Mouse (Mus musculus) brain, adult 2 months (tissue): ENCODE data around the gene Dnmt3a.

ENCODE experiments used
- DNase-seq: peaks from one replicate; pipeline ENCODE4 v3.0.0; 2011; ENCODE audit warnings: low read depth, low spot score

The Dnmt3a gene

GRCm38 (mm10) chr12:3805852-3806251, at the start of gene Dnmt3a:
Gene Dnmt3a (plus strand): TSS chr12:3806007.
- no peak for DNase-seq

GRCm38 (mm10) chr12:3756216-3756615, 49.6 kb upstream of the Dnmt3a start:
- DNase-seq, result no peak

DNA sequence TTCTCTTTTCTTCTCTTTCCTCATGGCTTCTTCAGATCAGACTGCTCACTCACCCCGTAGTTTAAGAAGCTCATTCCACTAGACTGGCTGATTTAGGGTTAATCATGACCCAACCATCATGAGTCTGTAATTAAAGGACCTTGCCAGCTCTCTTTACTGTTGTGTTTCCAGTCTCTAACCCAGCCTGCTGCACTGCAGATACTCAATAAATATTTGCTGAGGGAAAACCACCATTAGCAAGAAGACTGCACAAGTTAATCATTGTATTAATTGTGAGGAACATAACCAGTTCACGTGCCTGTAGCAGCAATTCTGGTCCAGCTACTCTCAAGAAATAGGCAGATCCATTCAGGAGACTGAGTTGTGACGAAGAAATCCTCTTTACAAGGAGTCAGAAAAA, 47.7 kb upstream of the Dnmt3a start:
- DNase-seq, result no peak

GRCm38 (mm10) chr12:3759419-3759818, 46.4 kb upstream of the Dnmt3a start:
- peak; percentile 67 for DNase-seq

GRCm38 (mm10) chr12:3760876-3761590, 44.8 kb upstream of the Dnmt3a start:
- DNase-seq, result no peak

DNA sequence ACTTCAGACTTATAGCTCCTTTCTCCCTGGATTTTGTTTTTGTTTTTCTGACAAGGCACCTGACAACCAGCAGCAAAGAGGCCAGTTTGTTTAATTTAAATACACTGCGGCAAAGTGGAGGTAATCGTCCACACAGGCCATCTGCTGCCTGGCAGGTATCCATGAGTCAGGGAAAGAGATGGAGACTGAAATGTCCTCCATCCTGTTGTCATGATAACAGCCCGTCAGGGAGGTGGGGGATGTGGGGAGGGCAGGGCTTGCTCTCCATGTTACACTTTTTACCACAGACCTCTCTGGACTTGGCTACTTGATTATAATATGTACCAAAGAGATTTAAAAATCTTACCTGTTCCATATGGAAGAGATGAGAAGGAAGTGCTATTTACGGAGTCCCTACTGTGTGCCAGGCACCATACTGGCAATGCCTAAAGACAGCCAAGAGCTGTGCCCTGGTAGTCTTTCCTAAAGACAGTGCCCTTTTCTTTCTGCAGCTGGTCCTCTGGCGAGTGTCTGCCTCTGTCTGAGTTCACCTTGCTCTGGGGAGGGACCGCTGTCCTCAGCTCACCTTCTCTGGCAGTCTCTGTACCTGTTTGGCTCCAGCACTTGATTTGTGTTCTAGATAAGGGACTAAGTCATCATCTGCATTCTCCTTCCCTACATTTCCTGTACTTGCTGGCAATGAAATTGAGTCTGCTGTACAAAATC, 44.1 kb upstream of the Dnmt3a start:
- peak; percentile 96 for DNase-seq

GRCm38 (mm10) chr12:3764191-3764804, 41.5 kb upstream of the Dnmt3a start:
- peak; percentile 68 for DNase-seq

DNA sequence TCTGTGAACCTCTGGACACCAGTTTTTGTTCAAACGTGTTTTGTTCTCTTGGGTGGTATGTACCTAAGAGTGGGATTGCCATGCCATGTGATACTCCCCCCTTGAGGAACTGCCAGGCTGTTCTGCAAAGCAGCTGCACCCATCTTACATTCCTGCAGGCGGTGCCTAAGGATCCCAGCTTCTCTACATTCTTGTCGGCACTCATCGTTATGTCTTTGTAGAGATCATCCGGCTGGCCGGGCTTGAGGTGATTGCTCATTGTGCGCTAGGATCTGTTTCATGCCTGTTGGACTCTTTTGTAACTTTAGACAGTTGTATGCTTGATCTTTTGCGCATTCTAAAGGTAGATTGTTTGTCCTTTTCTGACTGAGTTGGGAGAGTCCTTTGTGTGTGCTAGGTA, 38.4 kb upstream of the Dnmt3a start:
- DNase-seq, result no peak

DNA sequence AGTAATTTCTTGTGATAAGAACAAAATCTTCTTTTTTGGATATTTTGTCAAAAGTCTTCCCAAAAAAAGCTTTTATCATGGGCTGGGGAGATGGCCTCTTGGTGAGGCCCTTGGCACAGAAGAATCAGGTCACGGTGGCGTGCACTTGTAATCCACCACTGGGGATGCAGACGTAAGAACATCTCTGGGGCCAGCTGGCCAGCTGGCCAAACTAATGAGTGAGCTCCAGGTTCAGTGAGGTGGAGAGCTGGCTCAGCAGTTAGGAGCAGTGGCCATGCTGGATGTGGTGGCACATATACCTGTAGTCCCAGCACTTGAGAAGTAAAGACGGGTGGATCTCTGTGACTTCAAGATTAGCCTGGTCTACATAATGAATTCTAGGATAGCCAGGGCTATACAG, 37.4 kb upstream of the Dnmt3a start:
- no peak for DNase-seq

DNA sequence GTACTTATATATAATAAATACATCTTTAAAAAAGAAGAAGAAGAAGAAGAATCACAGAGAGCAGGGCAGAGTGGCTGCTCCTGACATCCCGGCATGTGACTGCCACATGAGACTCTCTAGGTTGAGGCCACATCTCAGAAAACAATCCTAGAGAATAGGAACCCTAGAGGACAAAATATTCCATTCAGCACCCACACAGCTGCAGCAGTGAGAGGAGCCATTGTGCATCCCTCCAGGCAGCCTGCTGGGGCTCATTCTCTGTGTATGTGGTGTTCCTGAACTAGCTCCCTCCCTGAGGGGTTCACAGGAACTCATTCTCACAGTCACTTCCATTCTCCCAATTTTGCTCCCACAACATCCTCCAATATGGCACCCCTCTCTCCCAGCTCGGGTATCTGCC, 35.3 kb upstream of the Dnmt3a start:
- peak; percentile 84 for DNase-seq

DNA sequence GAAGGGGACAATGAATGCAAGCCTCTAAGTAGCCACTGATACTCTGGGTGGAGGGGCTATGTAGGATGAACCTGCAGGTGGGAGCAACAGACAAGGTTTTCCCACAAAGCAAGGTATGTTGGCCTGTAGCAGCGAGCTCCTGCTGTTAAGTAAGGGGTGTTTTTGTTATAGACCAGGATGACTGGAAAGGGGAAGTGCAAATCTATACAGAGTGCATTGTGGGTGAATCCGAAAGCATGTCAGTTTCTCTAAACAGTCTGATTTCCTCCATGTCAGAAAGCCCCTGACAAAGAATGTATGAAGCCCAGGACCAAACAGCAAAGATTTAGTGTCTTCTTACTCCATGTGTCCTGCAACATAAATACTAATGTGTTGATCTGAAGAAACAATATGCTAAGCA, 34.7 kb upstream of the Dnmt3a start:
- DNase-seq, result no peak

- DNase-seq, result peak; percentile 79
Observed at GRCm38 (mm10) chr12:3773643-3774042, 32.2 kb upstream of the Dnmt3a start.

DNA sequence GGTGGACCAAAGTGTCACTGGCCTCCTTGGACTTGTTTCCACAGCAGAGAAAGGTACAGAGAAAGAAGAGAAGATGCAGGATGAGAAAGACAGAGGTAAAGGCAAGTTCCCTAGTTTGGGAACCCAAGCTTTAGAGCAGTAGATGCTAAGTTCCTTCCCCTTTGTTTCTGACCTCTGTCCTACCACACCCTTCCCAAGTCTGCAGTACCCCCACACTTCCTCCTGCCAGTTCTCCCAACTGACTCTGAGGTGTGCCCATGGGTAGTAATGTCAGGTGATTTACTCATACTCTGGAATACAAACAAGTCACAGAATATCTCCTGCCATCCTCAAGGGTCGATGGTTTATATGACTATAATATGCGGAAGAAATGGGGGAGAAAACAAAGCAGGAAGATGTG, 29.8 kb upstream of the Dnmt3a start:
- DNase-seq, result no peak

- DNase-seq, result no peak
Observed at GRCm38 (mm10) chr12:3777682-3778081, 28.1 kb upstream of the Dnmt3a start.

- no peak for DNase-seq
Observed at GRCm38 (mm10) chr12:3778286-3778685, 27.5 kb upstream of the Dnmt3a start.

DNA sequence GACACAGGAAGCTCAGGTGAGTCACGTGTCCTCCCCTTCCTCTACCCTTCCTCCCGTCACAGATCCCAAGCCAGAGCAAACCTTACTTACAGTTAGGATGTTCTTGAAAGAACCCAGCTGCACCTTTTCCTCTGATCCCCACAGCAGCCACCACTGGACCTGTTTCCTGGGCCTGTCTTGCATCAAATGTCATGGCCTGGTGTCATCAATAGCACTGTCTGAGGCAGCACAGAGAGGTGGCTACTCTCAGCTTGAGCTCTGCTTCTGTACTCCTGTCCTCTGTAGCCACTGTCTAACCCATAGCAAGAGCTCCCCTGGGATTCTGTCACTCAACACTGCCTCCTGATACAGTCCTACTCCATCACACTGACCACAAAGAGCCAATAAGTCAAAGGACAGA, 26.2 kb upstream of the Dnmt3a start:
- no peak for DNase-seq

DNA sequence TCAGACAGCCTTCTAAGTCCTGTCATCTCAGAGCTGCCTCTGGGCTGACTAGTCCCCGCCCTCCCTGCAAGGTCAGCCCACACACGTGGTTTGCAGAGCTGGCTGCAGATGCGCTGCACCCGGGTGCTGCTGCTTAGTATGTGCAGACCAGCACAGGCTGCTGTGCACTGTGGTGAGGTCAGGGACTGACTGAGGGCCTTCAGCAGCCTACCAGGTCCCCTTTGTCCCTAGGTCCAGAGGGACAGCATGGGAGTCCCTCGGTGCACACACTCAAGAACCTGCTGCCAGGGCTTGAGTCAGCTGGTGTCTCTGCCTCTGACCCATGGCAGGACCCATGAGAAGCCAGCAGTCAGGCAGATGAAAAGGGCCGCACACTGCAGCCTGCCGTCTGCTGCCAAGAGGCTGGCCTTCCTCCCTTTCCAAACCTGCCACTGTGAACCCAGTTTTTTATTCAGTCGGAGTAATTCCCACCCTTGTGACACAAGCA, 25.4 kb upstream of the Dnmt3a start:
- peak; percentile 92 for DNase-seq

- DNase-seq, result peak; percentile 53
Observed at GRCm38 (mm10) chr12:3780931-3781471, 24.8 kb upstream of the Dnmt3a start.

GRCm38 (mm10) chr12:3781482-3781881, 24.3 kb upstream of the Dnmt3a start:
- peak; percentile 86 for DNase-seq

GRCm38 (mm10) chr12:3783196-3783825, 22.5 kb upstream of the Dnmt3a start:
- DNase-seq, result peak; percentile 73

DNA sequence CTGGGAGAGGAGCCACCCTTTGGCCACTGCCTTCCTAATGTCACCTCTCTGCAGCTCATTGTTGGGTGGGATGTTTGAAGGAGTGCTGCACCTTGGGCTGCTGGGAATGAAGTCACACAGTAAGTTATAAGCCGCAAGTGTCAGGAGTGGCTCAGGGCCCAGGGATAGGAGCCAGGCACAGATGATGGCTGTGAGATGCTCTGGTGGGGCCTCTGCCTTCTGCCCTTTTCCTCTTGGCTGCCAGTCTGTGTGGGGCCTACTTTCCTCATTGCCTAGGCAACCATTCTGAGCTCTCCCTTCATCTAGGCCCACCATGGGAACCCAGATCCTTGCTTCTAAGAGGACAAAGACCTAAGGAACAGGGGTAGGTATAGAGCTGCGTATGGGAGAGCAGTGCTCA, 21.5 kb upstream of the Dnmt3a start:
- DNase-seq, result no peak

DNA sequence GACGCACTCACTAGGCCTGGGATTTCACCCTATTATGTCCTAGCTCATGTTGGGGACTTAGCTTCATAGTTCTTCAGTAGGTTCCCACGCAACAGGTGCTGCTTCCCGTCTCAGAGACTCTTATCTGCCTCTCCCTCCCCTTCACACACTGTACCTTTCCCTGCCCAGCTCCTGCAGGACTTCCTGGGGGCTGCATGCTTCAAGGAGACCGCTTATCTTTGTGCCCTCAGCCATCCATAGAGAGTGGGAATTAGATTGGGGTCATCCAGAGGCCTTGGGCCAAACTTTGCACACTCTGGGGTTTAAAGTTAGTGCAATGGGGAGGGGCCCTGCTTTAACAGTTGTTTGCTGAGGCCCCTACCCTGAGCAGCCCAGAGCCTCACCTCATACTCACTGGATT, 21.1 kb upstream of the Dnmt3a start:
- DNase-seq, result no peak
